Mouse (Mus musculus): Measurements from ENCODE around the gene Zfp970.
"Not testable (repeated sequence)": the region's sequence is repeated elsewhere in the genome, so short reads cannot be mapped to it uniquely, and the experiment has no call there.

DNA sequence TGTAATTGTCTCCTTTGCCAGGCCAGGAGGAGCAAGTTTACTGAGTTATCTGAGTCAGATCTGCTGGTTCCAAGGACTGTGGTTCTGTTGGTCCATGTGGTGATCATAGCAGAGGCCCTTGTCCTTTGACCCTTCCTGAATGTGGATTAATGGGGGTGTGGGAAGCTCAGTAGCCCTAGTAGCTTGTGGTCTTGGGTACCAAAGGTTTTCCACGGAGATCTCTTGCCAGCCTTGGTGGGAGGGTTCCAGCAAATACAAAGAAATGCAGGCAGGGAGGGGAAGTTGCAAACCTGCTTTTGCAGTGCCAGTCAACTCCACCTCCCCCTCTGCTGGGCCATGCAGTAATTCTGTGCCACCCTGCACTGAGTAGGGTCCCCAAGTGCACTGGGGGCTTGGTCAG lies 34.6 kb downstream of the Zfp970 start:
- not testable (repeated sequence) for TF ChIP-seq POLR2A (IDR thresholded peaks at IDR 0.05; ENCODE audit: control insufficient read depth, low read depth, low read length); CTCF (IDR thresholded peaks at IDR 0.05; ENCODE audit: control insufficient read depth, insufficient read depth, insufficient replicate concordance, low read depth, low read length)

All from testis, adult 2 months (tissue).